Mouse (Mus musculus) gastrocnemius, adult 2 months (tissue): ENCODE measurements around the gene H2-Oa. TPM values are rescaled to one million over a fixed set of nuclear protein-coding genes. Genes with fewer than 3 reads are reported as not detected.

Source experiments
- DNase-seq: peaks from one replicate; pipeline ENCODE4 v3.0.0; 2022
- H3K27ac ChIP-seq: fragments of 200-600 bp; 2 replicates; pipeline ENCODE4 v1.8.1; 2022; ENCODE audit warnings: mild to moderate bottlenecking
- H3K4me3 ChIP-seq: fragments of 200-600 bp; 2 replicates; pipeline ENCODE4 v1.8.1; 2022; ENCODE audit warnings: mild to moderate bottlenecking, moderate library complexity
- CTCF ChIP-seq: fragments of 200-600 bp; IDR thresholded peaks from 2 replicates; pipeline ENCODE4 v1.8.1; 2022; ENCODE audit warnings: antibody characterized with exemption, mild to moderate bottlenecking, moderate library complexity
- intact Hi-C: fragments of 180-260 bp; cut with DNase I; formaldehyde crosslinking; loops from one replicate; pipeline ENCODE4 v1.15.1; 2025
- total RNA-seq, 2 experiments: library from RNA; stranded (reverse); gene quantifications; 2 replicates each; pipeline ENCODE4 v1.2.3; 2021

The H2-Oa gene
- total RNA-seq, 2 experiments from 2014 or later, result not detected

DNA sequence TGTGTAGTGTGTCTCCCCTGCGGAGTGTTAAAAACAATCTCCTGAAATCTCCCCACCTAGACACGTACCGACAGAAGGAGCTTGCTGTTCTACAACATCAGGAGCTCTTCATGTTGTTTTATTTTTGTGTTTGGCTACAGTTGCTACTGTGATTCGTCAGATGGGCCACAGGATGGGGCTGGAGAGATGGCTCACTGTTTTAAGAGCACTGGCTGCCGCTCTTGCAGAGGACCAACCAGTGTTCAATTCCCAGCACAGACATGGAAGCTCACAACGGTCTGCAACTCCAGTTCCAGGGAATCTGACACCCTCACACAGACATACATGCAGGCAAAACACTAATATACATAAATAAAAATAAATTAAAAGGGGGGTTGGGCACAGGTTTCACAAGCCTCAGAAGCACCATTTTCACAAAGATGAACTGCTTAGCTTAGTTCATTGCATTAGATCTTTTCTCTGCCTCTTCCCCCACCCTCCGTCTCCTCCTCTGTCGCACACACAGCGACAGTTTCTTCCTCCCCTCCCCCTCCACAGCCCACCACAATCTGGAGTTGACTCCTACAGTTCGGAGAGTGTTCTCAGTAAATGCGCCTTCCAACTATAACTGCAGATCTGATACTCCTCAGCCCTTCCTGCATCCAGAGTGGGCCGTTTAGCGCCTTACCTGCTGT lies 36.3 kb downstream of the H2-Oa start:
- no peak for DNase-seq
- no peak overlapping the region for H3K4me3 ChIP-seq
- peak; percentile 33 for TF ChIP-seq CTCF
- H3K27ac ChIP-seq, result peak overlapping the region; percentile 40; the same call in 1 of the 2 replicates
- intact Hi-C loops, result no loop called here

DNA sequence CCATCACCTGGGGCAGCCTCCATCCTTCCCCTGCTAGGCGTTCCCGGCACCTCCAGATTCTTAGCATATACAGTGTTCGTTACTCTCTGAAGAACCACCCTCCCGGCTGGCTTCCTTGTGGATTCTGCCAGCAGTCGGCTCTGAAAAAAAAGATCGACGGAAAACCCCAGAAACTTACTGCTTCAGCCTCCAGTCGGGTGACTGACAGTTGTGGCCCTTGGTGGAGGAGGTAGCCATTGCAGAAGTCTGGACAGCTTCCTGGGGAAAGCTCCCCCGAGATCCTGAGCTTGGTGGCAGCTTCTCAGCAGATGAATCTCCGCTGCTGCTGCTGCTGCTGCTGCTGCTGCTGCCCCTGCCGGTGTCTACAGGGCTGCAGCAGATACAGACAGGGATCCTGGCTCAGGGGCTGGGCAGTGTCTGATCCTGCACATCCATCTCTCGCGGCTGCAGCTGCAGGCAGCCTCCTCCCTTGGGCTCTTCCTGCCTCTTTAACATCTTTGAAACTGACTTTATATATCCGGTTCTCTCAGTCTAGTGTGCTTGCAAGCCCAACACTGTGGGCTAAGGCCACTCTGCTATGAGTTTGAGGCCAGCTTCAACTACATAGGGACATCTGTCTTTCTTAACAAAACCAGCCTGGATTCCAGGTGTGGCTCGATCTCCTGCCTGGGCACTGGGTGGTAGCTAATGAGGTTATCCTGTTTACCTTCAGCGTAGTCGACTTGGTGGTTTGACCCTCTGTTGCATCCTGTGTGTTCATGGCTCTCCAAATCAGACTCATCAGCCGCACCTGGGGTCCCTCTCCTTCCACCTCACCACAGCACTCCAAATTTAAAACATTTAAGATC lies 37.0 kb downstream of the H2-Oa start:
- no peak overlapping the region for H3K27ac ChIP-seq
- no peak for DNase-seq
- H3K4me3 ChIP-seq, result no peak overlapping the region
- no peak for TF ChIP-seq CTCF
- intact Hi-C loops, result no loop called here

- DNase-seq, result no peak
- intact Hi-C loops, result no loop called here
- H3K4me3 ChIP-seq, result no peak overlapping the region
- TF ChIP-seq CTCF, result no peak
- no peak overlapping the region for H3K27ac ChIP-seq
These were observed 38.2 kb downstream of the H2-Oa start for GRCm38 (mm10) chr17:34130073-34130947.

DNA sequence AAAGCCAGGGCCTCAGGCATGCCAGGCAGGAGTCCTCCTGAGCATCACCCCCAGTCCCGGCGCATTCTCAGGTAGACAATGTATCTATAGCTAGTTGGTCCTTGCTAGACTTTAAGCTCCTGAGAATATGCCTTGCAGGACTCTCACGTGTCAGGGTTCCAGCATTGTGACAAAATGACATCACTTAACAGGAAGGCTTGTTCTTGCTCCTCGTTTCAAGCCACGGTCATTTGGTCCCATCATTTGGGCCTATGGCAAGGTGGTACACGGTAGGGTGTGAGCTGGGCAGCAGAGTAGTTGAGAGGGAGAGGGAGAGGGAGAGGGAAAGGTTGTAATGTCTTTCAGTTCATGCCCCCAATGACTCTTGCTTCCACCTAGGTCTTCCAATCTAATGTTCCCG lies 39.8 kb downstream of the H2-Oa start:
- Histone ChIP-seq H3K4me3 (no peak overlapping the region), H3K27ac (no peak overlapping the region)
- DNase-seq, result no peak
- intact Hi-C loops, result loop anchor here (2.0 kb wide), 1 partner anchor 29 kb away; no protein-coding TSS in a partner anchor
- no peak for TF ChIP-seq CTCF

- intact Hi-C loops, result loop anchor here (2.0 kb wide), 1 partner anchor 30 kb away; no protein-coding TSS in a partner anchor
- H3K4me3 ChIP-seq, result no peak overlapping the region
- no peak for DNase-seq
- no peak overlapping the region for H3K27ac ChIP-seq
- peak; percentile 18; the same call in 1 of the 2 replicates for TF ChIP-seq CTCF
These were observed 41.1 kb downstream of the H2-Oa start for GRCm38 (mm10) chr17:34133289-34133688.

GRCm38 (mm10) chr17:34134451-34134850 lies 42.3 kb downstream of the H2-Oa start:
- DNase-seq, result no peak
- TF ChIP-seq CTCF, result no peak
- H3K4me3 ChIP-seq, result no peak overlapping the region
- H3K27ac ChIP-seq, result no peak overlapping the region
- intact Hi-C loops, result loop anchor here (2.0 kb wide), 1 partner anchor 34 kb away; no protein-coding TSS in a partner anchor

DNA sequence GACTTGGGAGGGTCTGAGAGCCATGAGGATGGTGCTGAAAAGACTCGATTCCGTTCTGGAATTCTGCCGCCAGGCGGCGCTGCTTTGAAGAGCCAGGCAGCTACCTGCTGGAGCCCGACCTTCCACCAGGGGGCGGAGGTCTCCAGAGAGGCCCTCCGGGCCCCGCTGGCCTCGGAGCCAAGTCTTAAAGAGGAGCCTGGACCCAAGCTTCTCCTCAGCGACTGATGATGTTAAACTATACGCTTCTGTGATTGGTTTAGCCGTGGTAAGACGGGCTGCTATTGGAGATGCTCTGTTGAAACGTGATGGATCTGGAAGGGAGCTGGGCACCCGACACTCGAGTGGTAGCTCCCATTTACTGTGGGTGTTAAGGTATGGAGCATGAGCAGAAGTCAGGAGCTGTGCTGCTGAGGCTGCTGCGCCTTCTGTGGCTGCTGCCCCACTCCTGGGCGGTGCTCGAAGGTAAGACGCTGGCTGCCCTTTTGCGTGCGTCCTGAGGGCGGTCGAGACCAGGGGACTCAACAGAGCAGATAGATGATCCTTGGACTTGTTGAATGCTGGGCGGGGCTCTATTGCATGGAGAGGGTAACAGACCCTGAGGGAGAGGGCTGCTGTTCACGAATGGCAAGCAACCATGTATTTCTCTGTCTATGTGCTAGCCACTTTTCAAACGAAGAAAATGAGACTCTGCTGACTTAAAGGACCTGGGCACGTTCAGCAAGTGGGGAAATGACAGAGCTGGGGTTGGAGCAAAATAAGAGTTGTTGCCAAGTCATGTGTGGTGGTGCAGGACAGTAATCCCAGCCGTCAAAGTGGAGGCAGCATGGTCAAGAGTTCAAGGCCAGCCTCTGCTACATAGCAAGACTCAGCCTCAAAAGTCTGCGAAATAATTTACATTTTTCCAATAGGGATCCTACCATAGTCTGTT lies 43.4 kb downstream of the H2-Oa start:
- Histone ChIP-seq H3K27ac (peak overlapping the region; percentile 44), H3K4me3 (peak overlapping the region; percentile 74)
- intact Hi-C loops, result loop anchor here (2.0 kb wide), 1 partner anchor 33 kb away; no protein-coding TSS in a partner anchor
- no peak for TF ChIP-seq CTCF
- DNase-seq, result peak; percentile 98

DNA sequence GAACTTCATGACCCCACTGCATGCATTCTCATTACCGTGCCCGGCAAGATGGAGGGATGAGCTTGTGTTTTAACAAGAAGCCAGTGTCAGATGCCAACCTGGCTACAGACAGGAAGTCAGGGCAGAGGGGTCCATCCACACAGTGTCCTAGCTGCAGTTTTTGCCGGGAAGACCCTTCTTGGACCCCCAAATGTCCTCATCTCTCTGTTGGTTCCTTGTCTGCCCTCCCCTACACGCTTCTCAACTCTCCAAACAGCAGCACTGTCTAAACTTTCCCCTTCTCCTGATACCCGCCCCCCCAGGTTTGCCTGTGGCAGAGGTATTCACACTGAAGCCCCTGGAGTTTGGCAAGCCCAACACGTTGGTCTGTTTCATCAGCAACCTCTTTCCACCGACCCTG lies 45.5 kb downstream of the H2-Oa start:
- DNase-seq, result no peak
- TF ChIP-seq CTCF, result no peak
- no peak overlapping the region for H3K27ac ChIP-seq

GRCm38 (mm10) chr17:34138655-34139054 lies 46.5 kb downstream of the H2-Oa start:
- DNase-seq, result no peak
- H3K27ac ChIP-seq, result no peak overlapping the region; the same call in 1 of the 2 replicates
- no peak for TF ChIP-seq CTCF
- no peak overlapping the region for H3K4me3 ChIP-seq
- intact Hi-C loops, result no loop called here

More for the DNA sequence above, 45.5 kb downstream of the H2-Oa start:
- H3K4me3 ChIP-seq, result no peak overlapping the region
- intact Hi-C loops, result no loop called here

DNA sequence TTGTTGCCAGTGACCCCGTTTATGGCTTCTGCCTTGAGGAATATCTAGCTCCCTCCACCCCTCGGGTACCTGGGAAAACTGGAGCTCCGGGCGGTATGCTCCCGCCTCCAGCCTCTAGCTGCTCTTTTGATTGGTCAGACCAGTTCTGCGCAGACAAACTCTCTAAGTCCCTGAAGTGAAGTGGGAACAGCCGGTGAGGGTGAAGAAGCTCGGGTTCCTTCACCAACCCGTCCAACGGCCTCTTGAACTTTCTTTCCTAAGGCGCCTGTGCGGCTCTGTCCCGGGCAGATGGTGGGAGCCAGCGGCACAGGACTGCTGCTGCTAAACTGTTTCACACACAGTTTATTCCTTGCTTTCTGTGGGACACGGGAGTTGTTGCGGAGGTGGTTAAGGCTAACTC lies 47.3 kb downstream of the H2-Oa start:
- peak overlapping the region; percentile 61 for H3K4me3 ChIP-seq
- intact Hi-C loops, result no loop called here
- H3K27ac ChIP-seq, result peak overlapping the region; percentile 52
- TF ChIP-seq CTCF, result no peak
- DNase-seq, result peak; percentile 65

- H3K27ac ChIP-seq, result no peak overlapping the region
- TF ChIP-seq CTCF, result no peak
- H3K4me3 ChIP-seq, result no peak overlapping the region
- intact Hi-C loops, result no loop called here
- DNase-seq, result no peak
These were observed 48.1 kb downstream of the H2-Oa start for GRCm38 (mm10) chr17:34140240-34140639.
